Mouse (Mus musculus): Measurements from ENCODE around the gene Card9. TPM values are rescaled to one million over a fixed set of nuclear protein-coding genes. Genes with fewer than 3 reads are reported as not detected.

Card9 gene
- total and polyA plus RNA-seq, 2 experiments from 2014 or later, result 0.31 to 1.5 TPM

- Histone ChIP-seq H3K4me1 (ENCODE audit: control insufficient read depth, insufficient read depth) (peaks cover 9% of the 10 kb centered on the region), H3K9me3 (replicated peaks; ENCODE audit: control insufficient read depth, low read length) (no peaks in the 10 kb centered on the region), H3K4me3 (ENCODE audit: low read depth, low read length) (no peak overlapping the region), H3K9ac (replicated peaks; ENCODE audit: low read depth, low read length) (no peak overlapping the region), H3K27ac (ENCODE audit: low read depth) (no peak overlapping the region), H3K4me2 (ENCODE audit: low read depth, low read length) (no peak overlapping the region), H3K36me3 (replicated peaks; ENCODE audit: control insufficient read depth, insufficient read depth, low read length) (no peaks in the 10 kb centered on the region), H3K27me3 (ENCODE audit: control insufficient read depth, insufficient read depth, low read length) (no peaks in the 10 kb centered on the region)
- DNase-seq (ENCODE audit: low spot score), result no peak
- ATAC-seq (ENCODE audit: insufficient read depth, low read depth), result no peak
- TF ChIP-seq EP300 (IDR thresholded peaks at IDR 0.05; ENCODE audit: low read depth), result no peak
- no peak for TF ChIP-seq CTCF (IDR thresholded peaks at IDR 0.05; ENCODE audit: low read depth)
- WGBS, result 83% methylated on average over 4 of the region's 4 CpGs
Measured at GRCm38 (mm10) chr2:26356231-26356630, 4.5 kb downstream of the Card9 start.

GRCm38 (mm10) chr2:26354401-26354800 lies 6.3 kb downstream of the Card9 start:
- Histone ChIP-seq H3K27ac (ENCODE audit: low read depth) (no peak overlapping the region), H3K9ac (replicated peaks; ENCODE audit: low read depth, low read length) (no peak overlapping the region), H3K27me3 (ENCODE audit: control insufficient read depth, insufficient read depth, low read length) (no peaks in the 10 kb centered on the region), H3K36me3 (replicated peaks; ENCODE audit: control insufficient read depth, insufficient read depth, low read length) (peaks cover 7% of the 10 kb centered on the region), H3K4me3 (ENCODE audit: low read depth, low read length) (no peak overlapping the region), H3K9me3 (replicated peaks; ENCODE audit: control insufficient read depth, low read length) (no peaks in the 10 kb centered on the region), H3K4me1 (ENCODE audit: control insufficient read depth, insufficient read depth) (peaks cover 15% of the 10 kb centered on the region), H3K4me2 (ENCODE audit: low read depth, low read length) (no peak overlapping the region)
- DNase-seq (ENCODE audit: low spot score), result no peak
- 75% methylated on average over 4 of the region's 4 CpGs for WGBS
- ATAC-seq (ENCODE audit: insufficient read depth, low read depth), result no peak
- TF ChIP-seq EP300 (IDR thresholded peaks at IDR 0.05; ENCODE audit: low read depth) (no peak), CTCF (IDR thresholded peaks at IDR 0.05; ENCODE audit: low read depth) (no peak)

DNA sequence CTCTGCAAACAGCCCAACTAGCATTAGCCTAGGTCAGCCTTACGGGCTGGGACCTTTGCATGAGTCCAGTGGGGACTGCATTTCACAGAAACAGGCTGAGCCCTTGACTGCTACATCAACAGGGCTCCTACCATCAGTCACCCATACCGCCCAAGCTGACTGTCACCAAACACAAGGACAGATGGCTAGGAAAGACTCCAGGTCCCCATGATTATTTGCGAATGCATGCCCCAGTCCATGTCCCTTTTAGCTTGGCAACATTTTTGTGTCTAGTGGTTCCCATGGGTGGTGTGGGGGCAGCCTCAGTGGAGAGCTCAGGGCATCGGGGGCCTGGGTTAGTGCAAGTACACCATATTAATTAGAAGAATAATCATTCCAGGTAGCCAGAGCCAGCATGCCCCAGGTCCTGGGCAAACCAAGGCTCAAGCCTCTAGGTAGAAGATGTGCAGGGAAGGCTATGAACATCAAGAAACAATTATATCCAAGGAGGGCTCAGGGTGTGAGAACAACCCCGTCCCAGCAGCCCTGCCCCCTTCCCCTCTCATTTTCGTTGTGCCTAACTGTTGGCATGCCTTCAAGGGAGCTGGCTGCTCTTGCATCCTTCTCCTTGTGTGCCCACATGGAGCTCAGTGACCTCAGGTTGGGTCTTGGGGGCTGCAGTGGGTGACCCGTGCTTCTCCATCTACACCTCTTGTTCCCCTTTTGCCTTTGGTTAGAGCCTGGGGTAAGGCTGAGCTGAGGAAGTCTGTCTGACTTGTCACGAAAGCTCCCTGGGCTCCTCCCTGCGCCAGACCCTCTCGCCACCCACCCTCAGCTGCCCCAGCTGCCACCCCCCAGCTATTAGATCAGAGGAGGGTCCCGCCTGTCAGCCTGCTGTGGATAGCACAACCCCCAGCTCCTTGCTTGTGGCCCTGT lies 7.4 kb downstream of the Card9 start:
- DNase-seq (ENCODE audit: low spot score) (no peak), ATAC-seq (ENCODE audit: insufficient read depth, low read depth) (no peak)
- Histone ChIP-seq H3K27ac (ENCODE audit: low read depth) (no peak overlapping the region), H3K36me3 (replicated peaks; ENCODE audit: control insufficient read depth, insufficient read depth, low read length) (peaks cover 17% of the 10 kb centered on the region), H3K27me3 (ENCODE audit: control insufficient read depth, insufficient read depth, low read length) (no peaks in the 10 kb centered on the region), H3K9me3 (replicated peaks; ENCODE audit: control insufficient read depth, low read length) (no peaks in the 10 kb centered on the region), H3K4me2 (ENCODE audit: low read depth, low read length) (no peak overlapping the region; the same call in 1 of the 2 replicates), H3K9ac (replicated peaks; ENCODE audit: low read depth, low read length) (peak overlapping the region; percentile 88; the same call in 1 of the 2 replicates), H3K4me3 (ENCODE audit: low read depth, low read length) (no peak overlapping the region), H3K4me1 (ENCODE audit: control insufficient read depth, insufficient read depth) (peaks cover 15% of the 10 kb centered on the region)
- WGBS, result 89% methylated on average over 11 of the region's 11 CpGs
- no peak for TF ChIP-seq EP300 (IDR thresholded peaks at IDR 0.05; ENCODE audit: low read depth)
- TF ChIP-seq CTCF (IDR thresholded peaks at IDR 0.05; ENCODE audit: low read depth), result no peak

GRCm38 (mm10) chr2:26352291-26352910 lies 8.3 kb downstream of the Card9 start:
- peak overlapping the region; percentile 100 for H3K4me2 ChIP-seq (ENCODE audit: low read depth, low read length)
- H3K9ac ChIP-seq (replicated peaks; ENCODE audit: low read depth, low read length), result peak overlapping the region; percentile 88
- TF ChIP-seq EP300 (IDR thresholded peaks at IDR 0.05; ENCODE audit: low read depth) (no peak), CTCF (IDR thresholded peaks at IDR 0.05; ENCODE audit: low read depth) (no peak)
- 3% methylated on average over 36 of the region's 36 CpGs for WGBS
- peaks cover 21% of the 10 kb centered on the region for H3K4me1 ChIP-seq (ENCODE audit: control insufficient read depth, insufficient read depth)
- peak overlapping the region; percentile 76 for H3K4me3 ChIP-seq (ENCODE audit: low read depth, low read length)
- H3K9me3 ChIP-seq (replicated peaks; ENCODE audit: control insufficient read depth, low read length), result no peaks in the 10 kb centered on the region
- H3K27ac ChIP-seq (ENCODE audit: low read depth), result peak overlapping the region; percentile 8; the same call in 1 of the 2 replicates
- ATAC-seq (ENCODE audit: insufficient read depth, low read depth), result no peak; the same call in 1 of the 2 replicates
- H3K27me3 ChIP-seq (ENCODE audit: control insufficient read depth, insufficient read depth, low read length), result no peaks in the 10 kb centered on the region
- DNase-seq (ENCODE audit: low spot score), result no peak
- H3K36me3 ChIP-seq (replicated peaks; ENCODE audit: control insufficient read depth, insufficient read depth, low read length), result peaks cover 25% of the 10 kb centered on the region

DNA sequence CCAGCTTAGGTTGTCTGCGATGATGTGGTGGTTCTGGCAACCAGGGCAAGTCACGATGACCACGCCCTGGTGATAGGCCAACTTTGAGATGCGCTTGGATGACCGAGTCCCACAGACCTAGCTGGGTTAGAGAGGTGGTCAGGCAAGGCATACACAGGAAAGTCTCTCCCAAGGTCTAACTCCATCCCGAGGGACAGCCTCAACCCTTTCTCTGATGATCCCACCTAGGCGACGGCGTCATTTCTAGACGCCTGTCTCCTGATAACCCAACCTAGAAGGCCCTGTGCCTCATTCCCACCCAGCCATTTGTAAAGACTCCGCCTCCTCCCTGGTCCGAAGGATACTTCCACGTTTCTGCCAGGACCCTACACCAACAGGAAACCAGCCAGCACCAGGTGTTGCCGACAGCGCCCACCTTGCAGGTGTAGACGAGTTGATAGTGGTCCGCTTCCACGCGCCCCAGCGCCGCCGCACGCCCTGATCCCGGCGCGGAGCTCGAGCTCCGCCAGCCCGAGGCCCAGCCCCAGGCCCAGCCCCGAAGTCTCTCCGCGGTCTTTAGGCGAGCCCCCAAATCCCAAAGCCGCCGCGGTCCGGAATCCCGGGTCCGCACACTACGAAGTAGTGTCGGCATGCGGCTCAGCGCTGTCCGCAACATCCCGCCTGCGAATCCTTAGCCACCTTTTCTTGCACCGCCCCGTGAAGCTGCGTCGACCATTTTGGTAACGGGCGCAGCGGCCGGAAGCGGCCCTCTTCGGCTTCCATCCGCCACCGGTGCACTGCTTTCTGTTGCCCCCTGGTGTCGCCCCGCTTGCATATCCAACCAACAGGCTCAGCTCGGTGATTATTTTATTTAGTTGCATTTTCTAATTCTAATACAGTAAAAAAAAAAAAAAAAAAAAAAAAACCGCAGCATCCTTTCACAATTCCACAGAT lies 9.1 kb downstream of the Card9 start, which contains the start of gene Dnlz:
Gene Dnlz, minus strand, starts transcription at position 753 of the 933 bp plus-strand sequence.
- H3K9me3 ChIP-seq (replicated peaks; ENCODE audit: control insufficient read depth, low read length), result no peaks in the 10 kb centered on the region
- H3K4me1 ChIP-seq (ENCODE audit: control insufficient read depth, insufficient read depth), result peaks cover 21% of the 10 kb centered on the region
- peak within 1 kb of the TSS; percentile 74 for H3K27ac ChIP-seq (ENCODE audit: low read depth)
- WGBS, result 2% methylated on average over 62 of the region's 62 CpGs
- H3K27me3 ChIP-seq (ENCODE audit: control insufficient read depth, insufficient read depth, low read length), result no peaks in the 10 kb centered on the region
- peak within 1 kb of the TSS; percentile 100 for H3K4me2 ChIP-seq (ENCODE audit: low read depth, low read length)
- ATAC-seq (ENCODE audit: insufficient read depth, low read depth), result peak; percentile 78
- peak; percentile 95 for DNase-seq (ENCODE audit: low spot score)
- H3K36me3 ChIP-seq (replicated peaks; ENCODE audit: control insufficient read depth, insufficient read depth, low read length), result peaks cover 33% of the 10 kb centered on the region
- H3K9ac ChIP-seq (replicated peaks; ENCODE audit: low read depth, low read length), result peak within 1 kb of the TSS; percentile 88
- H3K4me3 ChIP-seq (ENCODE audit: low read depth, low read length), result peak within 1 kb of the TSS; percentile 76
- TF ChIP-seq CTCF (IDR thresholded peaks at IDR 0.05; ENCODE audit: low read depth) (peak; percentile 73), EP300 (IDR thresholded peaks at IDR 0.05; ENCODE audit: low read depth) (peak; percentile 60; the same call in 1 of the 2 replicates)

Measured in heart, postnatal 0 days (tissue).